Mouse (Mus musculus) limb, embryonic 10.5 days (tissue): ENCODE measurements around the gene Ctdsp1. TPM values are rescaled to one million over a fixed set of nuclear protein-coding genes. Genes with fewer than 3 reads are reported as not detected.

Experiments used
- DNase-seq: peaks from one replicate; pipeline ENCODE4 v3.0.0-alpha.2; 2017; ENCODE audit warnings: low spot score
- H3K27ac ChIP-seq: fragments of 300-500 bp; sonication (generic); 2 replicates; pipeline ENCODE4 v1.5.1; 2016; ENCODE audit warnings: mild to moderate bottlenecking
- H3K27me3 ChIP-seq: fragments of 300-500 bp; sonication (generic); 2 replicates; pipeline ENCODE4 v1.6.1; 2016; ENCODE audit warnings: low read depth, mild to moderate bottlenecking; ENCODE audit not compliant: poor library complexity, severe bottlenecking
- H3K36me3 ChIP-seq: fragments of 300-500 bp; sonication (generic); 2 replicates; pipeline ENCODE4 v1.6.1; 2016; ENCODE audit warnings: mild to moderate bottlenecking, moderate library complexity
- H3K4me1 ChIP-seq: fragments of 300-500 bp; sonication (generic); 2 replicates; pipeline ENCODE4 v1.6.1; 2016
- H3K4me3 ChIP-seq: fragments of 300-500 bp; sonication (generic); 2 replicates; pipeline ENCODE4 v1.5.1; 2016; ENCODE audit warnings: mild to moderate bottlenecking, moderate library complexity
- H3K9me3 ChIP-seq: fragments of 300-500 bp; sonication (generic); replicated peaks from 2 replicates; pipeline ENCODE4 v1.6.1; 2016; ENCODE audit warnings: mild to moderate bottlenecking
- WGBS: fragments of 180-500 bp; shearing (Covaris S2); methylation state at CpG from one replicate; pipeline ENCODE4 v1.1.7; 2016; 5-methylcytosine and 5-hydroxymethylcytosine counted together
- polyA plus RNA-seq: library from polyadenylated mRNA; unstranded; fragments of >200 nt; fragmentation: Nextera tagmentation; extraction: Ambion mirVana; gene quantifications from 2 replicates; pipeline ENCODE4 v1.2.1, GENCODE M21; 2016

The Ctdsp1 gene
- polyA plus RNA-seq, 1 experiment from 2014 or later = 61.4 TPM

DNA sequence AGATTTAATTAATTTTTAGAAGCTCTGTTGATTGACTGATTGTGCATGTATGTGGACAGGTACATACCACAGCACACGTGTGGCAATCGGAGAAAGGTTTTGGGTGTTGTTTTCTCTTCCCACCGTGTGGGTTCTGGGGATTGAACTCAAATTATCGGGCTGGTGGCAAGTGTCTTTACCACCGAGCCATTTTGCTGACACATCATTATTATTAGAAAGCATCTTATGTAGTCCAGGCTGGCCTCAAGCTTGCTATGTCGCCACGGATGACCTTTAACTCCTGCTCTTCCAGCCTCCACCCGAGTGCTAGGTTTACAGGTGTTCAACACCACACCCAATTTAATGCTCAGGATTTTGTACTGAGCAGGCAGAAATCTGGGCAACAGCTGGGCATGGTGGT lies 21.4 kb downstream of the Ctdsp1 start:
- Histone ChIP-seq H3K27ac (no peak overlapping the region), H3K9me3 (no peaks in the 10 kb centered on the region), H3K36me3 (no peaks in the 10 kb centered on the region), H3K4me1 (peaks cover 25% of the 10 kb centered on the region), H3K4me3 (no peak overlapping the region), H3K27me3 (no peaks in the 10 kb centered on the region)
- 82% methylated on average over 8 of the region's 8 CpGs for WGBS
- no peak for DNase-seq

DNA sequence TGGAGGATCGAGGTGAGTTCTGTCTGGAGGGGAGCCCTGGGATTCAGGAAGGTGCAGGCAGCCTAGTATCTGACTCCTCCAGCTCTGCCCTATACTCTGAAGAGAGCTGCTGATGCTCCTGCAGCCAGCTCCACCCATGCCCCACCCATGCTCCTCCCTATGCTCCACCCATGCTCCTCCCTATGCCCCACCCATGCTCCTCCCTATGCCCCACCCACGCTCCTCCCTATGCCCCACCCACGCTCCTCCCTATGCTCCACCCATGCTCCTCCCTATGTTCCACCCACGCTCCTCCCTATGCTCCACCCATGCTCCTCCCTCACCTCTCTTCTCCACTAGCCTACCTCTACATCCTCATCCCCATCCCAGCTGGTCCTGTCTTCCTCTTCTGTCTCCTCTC lies 23.8 kb downstream of the Ctdsp1 start:
- no peaks in the 10 kb centered on the region for H3K9me3 ChIP-seq
- no peaks in the 10 kb centered on the region for H3K36me3 ChIP-seq
- H3K27ac ChIP-seq = no peak overlapping the region
- DNase-seq = peak; percentile 55
- H3K4me1 ChIP-seq = peaks cover 13% of the 10 kb centered on the region
- H3K4me3 ChIP-seq = no peak overlapping the region
- WGBS = 35% methylated on average over 4 of the region's 4 CpGs
- no peaks in the 10 kb centered on the region for H3K27me3 ChIP-seq

DNA sequence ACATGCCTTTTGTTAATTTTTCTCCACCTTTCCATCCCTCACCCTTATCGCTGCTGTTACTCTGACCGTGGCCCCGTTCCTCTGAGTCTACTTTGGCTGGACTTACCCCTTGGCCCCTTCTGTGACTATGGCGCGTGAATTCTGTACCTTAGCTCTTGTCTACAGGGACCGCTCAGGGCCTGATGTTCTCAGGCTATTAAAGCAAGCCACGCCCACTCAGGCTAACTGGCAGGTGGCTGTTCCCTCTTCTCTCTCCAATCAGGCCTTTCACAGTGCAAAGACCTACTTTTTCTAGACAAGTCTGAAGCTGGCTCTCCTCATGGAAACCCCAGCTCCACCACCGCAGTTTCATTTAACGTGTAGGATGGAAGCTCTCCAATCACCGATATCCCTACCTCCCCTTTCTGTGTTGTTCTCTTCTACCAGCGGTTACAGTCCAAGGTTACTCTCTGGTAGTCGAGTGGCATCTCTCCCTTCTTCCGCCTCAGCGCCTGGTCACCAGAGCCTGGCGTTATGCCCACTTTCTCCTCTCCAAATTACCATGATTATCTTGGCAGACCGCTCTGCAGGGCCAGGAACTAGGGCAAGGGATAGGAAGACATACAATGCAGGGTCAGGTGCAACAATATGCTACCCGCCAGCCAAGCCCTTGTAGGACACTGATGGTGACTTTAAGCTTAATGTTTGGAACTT lies 27.6 kb downstream of the Ctdsp1 start:
- Histone ChIP-seq H3K4me3 (no peak overlapping the region), H3K4me1 (peaks cover 18% of the 10 kb centered on the region), H3K36me3 (no peaks in the 10 kb centered on the region), H3K27ac (no peak overlapping the region), H3K27me3 (no peaks in the 10 kb centered on the region), H3K9me3 (no peaks in the 10 kb centered on the region)
- no peak for DNase-seq
- 82% methylated on average over 17 of the region's 17 CpGs for WGBS

DNA sequence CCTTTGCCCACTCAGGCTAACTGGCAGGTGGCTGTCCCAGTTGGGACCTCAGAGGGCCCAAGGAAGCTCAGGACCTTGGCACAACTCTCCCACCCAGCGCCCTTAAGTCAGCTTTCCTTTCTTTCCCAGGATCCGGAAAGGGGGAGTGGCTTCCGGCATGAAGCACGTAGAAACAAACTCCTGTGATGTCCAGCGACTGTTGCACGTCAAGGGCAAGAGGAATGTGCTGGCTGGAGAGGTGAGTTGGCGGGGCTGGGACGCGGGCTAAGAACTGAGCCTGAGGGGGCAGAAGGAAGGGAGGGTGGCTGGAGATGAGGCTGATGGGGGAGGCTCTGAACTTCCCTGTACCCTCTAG lies 28.1 kb downstream of the Ctdsp1 start:
- no peak overlapping the region for H3K4me3 ChIP-seq
- H3K4me1 ChIP-seq = peaks cover 18% of the 10 kb centered on the region
- H3K36me3 ChIP-seq = no peaks in the 10 kb centered on the region
- DNase-seq = no peak
- 68% methylated on average over 9 of the region's 9 CpGs for WGBS
- H3K27me3 ChIP-seq = no peaks in the 10 kb centered on the region
- no peaks in the 10 kb centered on the region for H3K9me3 ChIP-seq
- H3K27ac ChIP-seq = no peak overlapping the region

DNA sequence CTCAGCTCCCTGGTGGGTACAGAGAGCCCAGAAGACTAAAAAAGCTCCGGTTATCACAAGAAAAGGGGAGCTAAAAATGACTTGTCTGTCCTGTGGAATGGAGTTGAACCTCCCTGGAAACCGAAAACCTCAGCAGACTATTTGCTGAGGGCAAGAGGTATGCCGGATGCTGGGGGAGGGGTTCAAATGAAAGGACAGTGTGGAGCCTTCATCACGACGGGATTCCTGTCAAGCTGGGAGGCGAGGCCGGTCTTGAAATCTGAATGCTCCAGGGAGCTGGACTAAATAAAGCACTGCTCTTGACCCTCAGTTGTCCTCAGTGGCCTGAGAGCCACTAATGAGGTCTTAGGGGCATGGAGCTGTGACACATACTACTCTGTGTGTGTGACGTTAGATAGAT lies 31.8 kb downstream of the Ctdsp1 start:
- Histone ChIP-seq H3K36me3 (no peaks in the 10 kb centered on the region), H3K9me3 (no peaks in the 10 kb centered on the region), H3K4me3 (no peak overlapping the region), H3K27ac (no peak overlapping the region), H3K27me3 (no peaks in the 10 kb centered on the region), H3K4me1 (0 out of 2 replicates have a peak, but pooled peaks cover 5% of the 10 kb centered on the region)
- 49% methylated on average over 8 of the region's 8 CpGs for WGBS
- no peak for DNase-seq

DNA sequence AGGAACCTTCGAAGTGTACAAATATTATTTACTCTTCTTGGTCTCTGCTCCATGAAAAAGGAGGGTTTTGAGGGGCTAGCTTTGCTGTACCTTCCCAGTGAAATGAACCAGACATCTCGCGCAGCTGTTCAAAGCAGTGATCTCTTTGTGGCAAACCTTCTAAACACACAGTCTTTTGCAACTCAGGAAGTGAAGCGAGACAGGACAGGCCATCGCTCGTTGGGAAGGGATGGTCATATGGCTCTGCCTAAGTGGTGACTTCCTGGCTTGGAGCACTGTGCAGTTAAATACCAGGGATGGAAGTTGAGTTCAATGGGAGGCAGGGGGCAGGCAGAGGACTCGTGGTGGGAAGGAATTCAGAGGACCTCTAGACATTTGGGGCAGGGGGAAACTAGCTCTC lies 34.5 kb downstream of the Ctdsp1 start:
- H3K4me3 ChIP-seq = no peak overlapping the region
- 77% methylated on average over 7 of the region's 7 CpGs for WGBS
- no peak overlapping the region for H3K27ac ChIP-seq
- H3K9me3 ChIP-seq = no peaks in the 10 kb centered on the region
- no peaks in the 10 kb centered on the region for H3K36me3 ChIP-seq
- DNase-seq = no peak
- H3K27me3 ChIP-seq = no peaks in the 10 kb centered on the region
- 0 out of 2 replicates have a peak, but pooled peaks cover 5% of the 10 kb centered on the region for H3K4me1 ChIP-seq

DNA sequence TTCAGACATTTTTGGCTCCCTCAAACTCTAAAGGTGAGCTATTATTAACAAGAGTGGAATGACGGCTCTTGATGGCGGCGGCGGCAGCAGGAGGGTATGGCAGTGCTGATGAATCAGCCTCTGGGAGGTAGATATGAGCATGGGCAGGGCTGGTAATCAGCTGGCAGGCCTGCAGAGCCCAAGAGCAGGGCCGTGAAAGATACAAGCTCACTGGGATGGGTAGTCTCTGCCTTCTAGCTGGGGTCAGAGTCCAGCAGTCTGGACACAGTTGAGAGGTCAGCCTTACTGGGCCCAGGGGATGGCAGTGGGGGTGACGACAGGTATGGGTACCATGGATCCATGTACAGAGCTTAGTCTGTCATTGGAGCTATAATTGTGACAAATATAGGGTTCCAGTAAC lies 41.9 kb downstream of the Ctdsp1 start:
- H3K27me3 ChIP-seq = no peaks in the 10 kb centered on the region
- no peaks in the 10 kb centered on the region for H3K9me3 ChIP-seq
- H3K4me1 ChIP-seq = peaks cover 6% of the 10 kb centered on the region
- H3K36me3 ChIP-seq = peaks cover 51% of the 10 kb centered on the region
- H3K4me3 ChIP-seq = no peak overlapping the region
- no peak overlapping the region for H3K27ac ChIP-seq
- 86% methylated on average over 6 of the region's 6 CpGs for WGBS
- DNase-seq = no peak

DNA sequence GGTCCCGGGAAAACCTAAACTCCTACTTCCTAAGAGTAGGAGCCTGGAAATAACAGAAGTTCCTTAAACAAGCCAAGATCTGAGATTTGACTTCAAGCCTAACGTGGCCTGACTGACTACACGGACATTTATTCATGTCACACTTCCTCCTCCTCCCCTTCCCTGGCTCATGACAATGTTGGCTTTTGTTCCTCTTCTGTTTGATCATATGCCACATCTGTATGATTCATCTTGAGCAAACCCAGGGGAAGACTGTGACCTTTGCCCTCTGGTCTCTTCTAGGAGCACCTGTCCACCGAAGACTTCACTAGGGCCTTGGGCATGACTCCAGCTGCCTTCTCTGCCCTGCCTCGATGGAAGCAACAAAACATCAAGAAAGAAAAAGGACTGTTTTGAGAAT lies 43.3 kb downstream of the Ctdsp1 start:
- peaks cover 65% of the 10 kb centered on the region for H3K36me3 ChIP-seq
- no peak for DNase-seq
- H3K27ac ChIP-seq = no peak overlapping the region
- peaks cover 6% of the 10 kb centered on the region for H3K4me1 ChIP-seq
- no peaks in the 10 kb centered on the region for H3K27me3 ChIP-seq
- no peak overlapping the region for H3K4me3 ChIP-seq
- WGBS = 79% methylated on average over 5 of the region's 5 CpGs
- no peaks in the 10 kb centered on the region for H3K9me3 ChIP-seq

DNA sequence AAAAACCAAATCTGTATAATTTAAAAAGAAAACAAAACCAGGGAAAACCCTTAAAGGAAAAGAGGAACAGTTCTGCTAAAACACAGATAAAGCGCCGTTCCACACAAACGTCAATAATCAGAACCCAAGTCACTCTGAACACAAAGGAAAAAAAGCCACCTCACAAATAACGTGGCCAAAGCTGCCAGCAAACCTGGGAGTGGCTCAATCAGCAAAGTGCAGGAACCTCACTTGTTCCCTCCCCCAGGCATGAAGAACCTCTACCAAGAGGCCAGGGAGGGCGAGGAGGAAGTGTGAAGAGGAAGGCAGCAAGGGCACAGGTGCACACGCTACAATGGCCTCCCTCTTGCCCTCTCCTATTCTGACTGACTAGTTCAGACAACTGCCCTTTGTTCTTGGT lies 44.3 kb downstream of the Ctdsp1 start:
- DNase-seq = no peak
- no peak overlapping the region for H3K27ac ChIP-seq
- peaks cover 75% of the 10 kb centered on the region for H3K36me3 ChIP-seq
- H3K4me3 ChIP-seq = no peak overlapping the region
- H3K9me3 ChIP-seq = no peaks in the 10 kb centered on the region
- WGBS = 92% methylated on average over 6 of the region's 6 CpGs
- H3K27me3 ChIP-seq = no peaks in the 10 kb centered on the region
- peaks cover 6% of the 10 kb centered on the region for H3K4me1 ChIP-seq

DNA sequence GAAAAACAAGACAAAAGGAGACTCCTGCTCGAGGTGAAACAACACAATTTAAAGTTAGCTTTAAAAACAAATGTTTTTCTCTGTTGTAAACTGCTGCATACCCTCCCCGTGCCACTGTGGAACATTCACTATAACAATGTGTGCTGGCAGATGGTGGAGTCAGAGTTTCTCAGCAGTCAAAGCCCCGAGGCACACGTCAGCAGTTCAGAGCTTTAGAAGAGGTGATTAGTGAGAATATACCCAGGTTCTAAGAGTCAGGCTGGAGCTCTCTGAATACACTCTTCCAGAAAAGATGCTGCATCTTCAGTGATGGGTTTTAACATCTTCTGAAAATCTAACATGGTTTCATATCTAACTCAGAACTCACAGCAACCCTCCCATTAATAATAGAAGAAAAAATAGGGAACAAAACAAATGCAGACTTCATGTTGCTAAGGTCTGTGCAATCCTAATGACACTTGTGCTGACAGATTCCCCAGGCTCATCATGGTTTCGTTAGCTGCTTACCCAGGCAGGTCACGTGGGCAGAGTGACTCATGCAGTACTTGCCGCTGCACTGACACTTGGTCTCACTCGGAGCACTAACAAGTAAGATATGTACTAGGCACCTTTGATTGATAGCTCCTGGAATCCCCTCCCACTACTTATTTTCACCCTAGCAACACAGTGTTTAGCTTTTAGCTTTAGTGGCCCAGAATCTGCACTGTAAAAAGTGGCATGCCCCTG lies 46.6 kb downstream of the Ctdsp1 start:
- Histone ChIP-seq H3K4me1 (no peaks in the 10 kb centered on the region), H3K36me3 (peaks cover 97% of the 10 kb centered on the region), H3K9me3 (no peaks in the 10 kb centered on the region), H3K27ac (no peak overlapping the region), H3K27me3 (no peaks in the 10 kb centered on the region), H3K4me3 (no peak overlapping the region)
- DNase-seq = no peak
- WGBS = 85% methylated on average over 8 of the region's 8 CpGs

DNA sequence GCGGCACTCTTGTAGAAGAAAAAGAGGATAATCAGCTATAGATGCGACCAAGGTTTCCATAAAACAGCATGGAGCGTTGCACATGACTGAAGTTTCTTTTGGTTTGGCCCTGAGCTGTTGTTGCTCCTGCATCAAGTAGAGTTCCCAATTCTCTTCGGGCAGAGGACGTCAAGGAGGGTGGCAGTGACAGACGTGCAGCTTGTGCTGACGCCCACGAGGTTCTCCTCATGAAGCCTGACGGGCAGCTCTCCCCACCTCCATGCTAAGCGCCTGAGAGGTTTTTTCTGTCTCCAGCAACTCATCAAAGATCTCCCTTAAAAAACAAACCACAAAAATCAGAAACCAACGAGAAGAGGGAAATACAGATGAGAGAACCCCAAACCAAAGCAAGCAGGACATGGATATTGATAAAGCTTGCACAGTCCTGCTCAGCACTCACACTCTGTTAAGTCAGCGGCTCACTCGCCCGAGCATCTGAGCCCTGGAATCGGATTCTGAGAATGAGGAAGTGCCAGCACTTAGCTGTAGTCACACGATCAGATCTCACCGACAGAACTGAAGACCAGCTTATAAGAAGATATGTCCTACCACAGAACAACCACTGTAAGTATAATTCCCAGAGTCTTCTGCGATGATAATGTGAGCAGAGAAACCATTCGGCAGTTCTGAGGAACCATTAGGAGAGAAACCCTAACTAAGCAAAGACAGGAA lies 48.0 kb downstream of the Ctdsp1 start:
- 93% methylated on average over 19 of the region's 19 CpGs for WGBS
- Histone ChIP-seq H3K9me3 (no peaks in the 10 kb centered on the region), H3K4me1 (no peaks in the 10 kb centered on the region), H3K36me3 (peaks cover 97% of the 10 kb centered on the region), H3K27ac (no peak overlapping the region), H3K4me3 (no peak overlapping the region), H3K27me3 (no peaks in the 10 kb centered on the region)
- DNase-seq = no peak

DNA sequence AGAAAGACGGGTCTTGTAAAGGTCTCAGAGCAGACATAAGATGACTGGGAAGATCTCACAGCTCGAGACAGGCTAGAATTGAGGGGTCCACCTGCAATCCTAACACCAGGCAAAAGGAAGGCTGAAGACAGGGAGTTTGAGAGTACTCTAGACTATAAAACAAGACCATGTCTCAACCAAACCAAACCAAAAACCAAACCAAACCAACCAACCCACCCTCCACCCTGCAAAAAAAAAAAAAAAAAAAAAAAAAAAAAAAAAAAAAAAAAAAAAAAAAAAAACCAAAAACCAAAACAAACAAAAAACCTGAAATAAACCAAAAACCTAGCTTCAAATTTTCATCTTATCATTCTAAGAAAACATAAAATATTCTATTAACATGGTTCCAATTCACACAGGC lies 53.2 kb downstream of the Ctdsp1 start:
- Histone ChIP-seq H3K4me1 (no peaks in the 10 kb centered on the region), H3K4me3 (no peak overlapping the region), H3K9me3 (no peaks in the 10 kb centered on the region), H3K27me3 (no peaks in the 10 kb centered on the region), H3K36me3 (peaks cover 95% of the 10 kb centered on the region), H3K27ac (no peak overlapping the region)
- DNase-seq = no peak
- WGBS = 90% methylated on average over 2 of the region's 2 CpGs
